Mouse (Mus musculus) mature B cell (primary cell): Measurements from ENCODE around the gene Arpc1b.
"Not testable (repeated sequence)": the region's sequence is repeated elsewhere in the genome, so short reads cannot be mapped to it uniquely, and the experiment has no call there.

Experiments
- in situ Hi-C: fragments of 300-500 bp; cut with MboI; formaldehyde crosslinking; loops from 2 replicates; pipeline ENCODE4 v1.14.3; 2019

The Arpc1b gene

DNA sequence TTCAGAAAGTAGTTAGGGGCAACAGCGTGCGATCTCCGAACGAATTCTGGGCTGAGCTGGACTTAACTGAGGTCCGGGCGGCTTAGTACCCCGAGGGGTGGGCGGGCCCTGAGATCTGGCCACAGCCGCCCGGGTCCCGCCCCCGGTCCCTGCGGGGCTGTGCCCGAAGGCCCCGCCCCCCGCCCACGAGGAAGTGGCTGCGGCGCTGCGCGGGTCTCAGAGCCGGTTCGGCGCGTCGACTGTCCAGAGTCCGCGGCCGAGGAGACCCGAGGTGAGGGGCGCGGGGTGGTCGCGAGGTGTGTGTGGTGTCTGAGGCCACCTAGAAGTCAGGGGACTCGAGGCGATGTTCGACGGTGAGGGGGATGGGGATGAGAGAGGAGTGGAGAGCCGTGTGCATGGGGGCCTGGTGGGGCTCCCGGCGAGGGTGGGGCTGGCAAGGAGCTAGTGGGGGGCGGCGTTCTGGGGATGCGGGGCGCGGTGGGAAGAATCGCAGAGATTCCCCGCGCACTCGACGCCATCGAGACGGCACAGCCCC, at the start of gene Arpc1b:
Gene Arpc1b (plus strand): TSS at position 145 of the 535 bp plus-strand sequence.
- in situ Hi-C loops = no loop called here

DNA sequence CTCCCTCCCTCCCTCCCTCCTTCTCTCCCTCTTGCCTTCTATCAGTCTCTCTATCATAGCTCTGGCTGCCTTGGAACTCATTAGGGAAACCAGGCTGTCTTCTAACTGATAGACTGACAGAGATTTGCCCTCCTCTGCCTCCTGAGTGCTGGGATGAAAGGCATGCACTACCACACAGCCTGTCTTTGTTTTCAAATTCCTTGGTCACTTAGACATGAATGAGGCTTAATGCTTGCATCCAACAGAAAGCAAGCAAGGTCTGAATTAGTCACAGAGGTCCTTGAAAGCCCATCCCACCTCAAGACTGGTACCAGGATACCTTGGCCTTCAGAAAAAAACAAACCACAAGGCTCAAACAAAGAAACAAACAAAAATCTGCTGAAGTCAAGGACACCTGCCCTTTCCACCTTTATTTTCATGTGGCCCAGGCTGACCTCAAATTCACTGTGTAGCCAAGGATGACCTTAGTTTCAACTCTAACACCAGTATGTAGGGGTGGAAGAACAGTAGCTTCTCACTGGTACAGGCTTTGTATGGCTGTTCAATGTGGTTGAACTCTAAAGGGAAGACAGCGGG, 49.2 kb upstream of the Arpc1b start:
- in situ Hi-C loops = no loop called here

DNA sequence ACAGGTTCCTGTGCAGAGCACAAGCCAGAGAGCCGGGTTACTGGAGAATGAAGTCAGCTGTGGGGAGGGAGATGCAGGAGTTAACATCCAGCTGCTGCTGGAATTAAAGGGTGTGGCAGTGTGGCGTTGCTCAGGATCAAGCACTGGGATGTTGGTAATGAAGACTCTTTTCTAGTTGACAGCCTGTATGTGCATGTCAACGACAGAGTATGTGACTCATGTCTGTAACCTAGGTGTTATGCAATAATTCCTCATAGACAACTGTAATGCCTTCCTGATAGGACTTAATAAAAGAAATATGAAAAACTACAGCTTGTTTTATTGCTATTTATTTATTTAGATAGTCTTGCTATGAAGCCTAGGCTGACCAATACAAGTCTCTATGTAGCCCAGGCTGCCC, 45.2 kb upstream of the Arpc1b start:
- in situ Hi-C loops = no loop called here

DNA sequence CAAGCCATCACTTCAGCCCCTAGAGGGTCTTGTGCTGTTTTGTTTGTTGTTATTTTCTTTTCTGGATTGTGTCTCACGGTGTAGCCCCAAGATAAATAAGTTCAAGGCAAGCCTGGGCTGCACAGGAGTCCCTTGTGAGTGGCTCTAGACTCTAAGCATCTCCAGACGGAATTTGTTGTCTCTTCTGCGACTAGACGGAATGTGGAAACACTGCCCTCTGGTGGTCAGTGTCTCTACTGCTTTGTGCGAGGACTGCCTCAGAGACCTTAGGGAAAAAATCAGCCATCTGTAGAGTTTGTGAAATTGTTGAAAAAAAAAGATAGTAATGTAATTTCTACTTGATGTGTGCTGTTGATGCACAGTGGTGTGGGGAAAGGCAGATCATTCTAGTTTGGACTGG, 44.3 kb upstream of the Arpc1b start:
- in situ Hi-C loops = no loop called here

DNA sequence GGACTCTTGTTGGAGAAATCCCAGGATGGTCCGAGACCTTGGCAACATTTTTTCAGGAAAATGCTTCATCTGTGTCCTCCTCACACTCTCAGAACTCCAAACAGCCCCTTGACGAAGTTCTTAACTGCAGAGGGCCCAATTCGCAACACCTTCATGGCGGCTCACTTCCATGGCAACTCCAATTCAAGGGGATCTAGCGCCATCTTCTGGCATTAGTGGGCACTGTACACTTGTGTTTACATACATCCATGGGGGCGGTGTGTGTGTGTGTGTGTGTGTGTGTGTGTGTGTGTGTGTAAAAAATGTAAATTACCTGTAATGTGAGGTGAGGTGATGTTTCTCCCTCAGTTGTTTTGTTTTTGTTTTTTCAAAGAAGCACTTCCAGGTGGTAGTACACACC, 42.7 kb upstream of the Arpc1b start:
- in situ Hi-C loops = no loop called here

DNA sequence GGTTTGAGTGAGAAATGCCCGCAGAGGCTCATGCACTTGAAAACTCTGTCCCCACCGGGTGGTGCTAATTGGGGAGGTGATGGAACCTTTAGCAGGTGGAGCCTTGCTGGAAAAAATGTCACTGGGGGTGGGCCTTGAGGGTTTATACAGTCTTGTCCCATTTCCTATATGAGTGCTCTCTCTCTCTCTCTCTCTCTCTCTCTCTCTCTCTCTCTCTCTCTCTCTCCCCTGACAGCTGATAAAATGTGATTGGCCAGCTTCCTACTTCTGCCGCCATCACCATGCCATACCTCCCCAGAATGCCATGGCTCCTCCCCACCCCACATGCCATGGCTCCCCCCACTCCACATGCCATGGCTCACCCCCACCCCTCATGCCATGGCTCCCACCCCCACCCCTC, 38.9 kb upstream of the Arpc1b start:
- in situ Hi-C loops = no loop called here

DNA sequence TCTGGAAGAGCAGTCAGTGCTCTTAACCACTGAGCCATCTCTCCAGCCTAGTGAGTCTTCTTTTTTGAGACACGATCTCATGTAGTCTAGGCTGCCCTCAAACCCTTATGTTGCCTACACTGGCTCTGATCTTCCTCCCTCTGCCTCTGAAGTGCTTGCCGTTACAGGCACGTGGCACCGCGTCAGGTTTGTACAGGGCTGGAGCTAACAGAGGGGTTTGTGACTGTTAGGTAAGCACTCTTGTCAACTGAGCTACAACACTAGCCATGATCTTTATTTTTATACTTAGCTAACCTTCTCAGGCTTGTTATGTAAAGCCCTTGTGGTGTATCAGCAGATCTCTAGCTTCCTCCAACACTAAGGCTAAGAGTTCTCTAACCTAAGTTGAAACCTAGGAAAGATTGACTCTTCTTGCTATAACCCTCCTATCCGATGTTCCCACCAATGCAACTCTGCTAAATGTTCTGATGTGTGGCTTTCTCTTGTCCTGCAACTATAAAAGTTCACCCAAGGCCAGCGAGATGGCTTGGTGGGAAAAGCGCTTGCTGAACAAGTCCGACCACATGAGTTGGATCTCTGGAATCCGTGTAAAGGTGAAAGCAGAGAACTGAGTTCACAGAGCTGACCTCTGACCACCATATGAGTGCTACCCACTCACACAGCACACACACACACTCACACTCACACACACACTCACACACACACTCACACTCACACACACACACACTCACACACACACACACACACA, 32.0 kb upstream of the Arpc1b start:
- in situ Hi-C loops = no loop called here

DNA sequence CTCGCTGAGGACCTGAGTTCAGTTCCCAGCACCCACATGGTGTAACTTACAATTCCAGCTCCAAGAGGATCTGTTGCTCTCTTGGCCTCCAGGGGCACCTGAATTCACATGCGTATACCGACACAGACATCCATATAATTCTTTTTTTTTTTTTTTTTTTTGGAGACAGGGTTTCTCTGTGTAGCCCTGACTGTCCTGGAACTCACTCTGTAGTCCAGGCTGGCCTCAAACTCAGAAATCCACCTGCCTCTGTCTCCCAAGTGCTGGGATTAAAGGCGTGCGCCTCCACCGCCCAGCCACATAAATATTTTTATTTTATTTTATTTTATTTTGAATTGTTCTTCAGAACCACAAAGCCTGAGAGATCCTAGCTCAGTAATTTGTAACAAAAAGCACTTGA, 30.8 kb upstream of the Arpc1b start:
- in situ Hi-C loops = not testable (repeated sequence)

DNA sequence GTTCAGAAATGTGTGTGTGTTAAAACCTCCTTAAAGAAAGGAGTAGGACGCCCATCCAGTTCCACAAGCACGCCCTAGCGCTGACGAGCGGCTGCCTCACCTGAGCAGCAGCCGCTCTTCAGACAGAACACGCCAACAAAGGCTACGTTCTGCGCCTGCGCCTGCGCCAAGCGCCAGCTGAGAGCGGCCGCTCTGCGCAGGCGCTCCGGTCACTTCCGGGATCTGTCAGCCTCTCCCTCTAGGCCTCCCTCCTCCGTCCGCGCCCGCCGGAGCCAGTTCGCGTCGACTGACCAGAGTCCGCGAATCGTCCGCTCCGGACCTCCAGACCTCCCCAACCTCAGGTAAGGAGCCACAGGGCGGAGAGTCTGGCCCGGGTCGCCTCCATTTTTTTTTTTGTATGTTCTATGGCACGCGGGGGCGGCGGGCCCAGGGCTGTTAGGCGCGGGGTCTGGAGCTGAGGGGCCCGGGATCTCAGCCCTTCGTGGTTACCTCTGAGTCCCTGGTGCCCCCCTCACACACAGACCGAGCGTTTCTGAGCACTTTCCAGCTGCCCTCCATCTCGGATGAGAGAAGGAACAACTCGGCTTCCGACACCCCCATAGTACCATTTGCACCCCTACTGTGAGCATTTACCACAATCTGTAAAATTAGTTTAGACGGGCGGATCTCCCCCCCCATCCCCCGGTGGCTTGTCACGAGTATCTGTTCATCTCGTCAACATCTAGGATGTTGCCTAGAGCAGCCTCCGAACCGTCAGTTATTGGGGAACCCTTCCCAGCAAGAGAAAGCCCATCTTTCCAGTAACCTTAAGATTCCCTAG, 30.2 kb upstream of the Arpc1b start, which contains the start of the genes Arpc1a and Kpna7:
Gene Arpc1a (plus strand): TSS at position 199 of the 820 bp plus-strand sequence.
Gene Kpna7 (minus strand): TSS at position 399 of the 820 bp plus-strand sequence.
- in situ Hi-C loops = no loop called here

DNA sequence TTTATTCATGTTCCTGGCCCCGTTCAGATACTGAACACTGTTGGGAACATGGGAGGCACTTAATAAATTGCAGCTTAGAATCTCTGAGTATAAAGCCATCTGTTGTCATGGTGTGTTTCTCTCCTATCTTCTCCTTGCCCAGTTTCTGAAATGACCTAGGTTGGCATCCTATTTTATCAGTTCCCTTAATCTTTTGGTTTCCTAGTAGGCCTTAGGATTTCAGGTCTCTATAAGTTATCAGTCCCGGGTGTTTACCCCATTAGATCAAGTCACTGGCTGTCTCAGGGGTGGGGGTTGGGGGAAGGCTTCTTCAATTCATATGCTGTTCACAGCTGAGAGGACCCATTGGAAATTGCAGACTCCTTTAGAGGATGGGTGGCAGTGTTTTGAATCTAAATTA, 29.2 kb upstream of the Arpc1b start:
- in situ Hi-C loops = no loop called here

DNA sequence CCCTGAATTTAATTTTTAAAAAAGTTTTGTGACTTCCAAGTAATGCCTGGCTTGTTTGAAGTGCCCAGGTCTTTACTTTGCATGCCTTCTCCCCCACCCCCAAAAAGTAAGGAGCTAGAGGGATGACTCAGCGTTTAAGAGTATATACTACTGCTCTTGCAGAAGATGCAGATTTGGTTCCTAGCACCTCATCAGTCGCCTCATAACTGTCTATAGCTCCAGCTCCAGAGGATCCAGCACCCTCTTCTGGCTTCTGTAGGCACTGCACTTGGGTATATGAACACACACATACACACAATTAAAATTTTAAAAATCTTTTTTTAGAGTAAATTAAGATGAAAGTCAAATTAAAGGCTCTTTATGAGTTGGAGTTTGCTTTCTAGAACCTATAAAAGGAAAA, 25.8 kb upstream of the Arpc1b start:
- in situ Hi-C loops = no loop called here

DNA sequence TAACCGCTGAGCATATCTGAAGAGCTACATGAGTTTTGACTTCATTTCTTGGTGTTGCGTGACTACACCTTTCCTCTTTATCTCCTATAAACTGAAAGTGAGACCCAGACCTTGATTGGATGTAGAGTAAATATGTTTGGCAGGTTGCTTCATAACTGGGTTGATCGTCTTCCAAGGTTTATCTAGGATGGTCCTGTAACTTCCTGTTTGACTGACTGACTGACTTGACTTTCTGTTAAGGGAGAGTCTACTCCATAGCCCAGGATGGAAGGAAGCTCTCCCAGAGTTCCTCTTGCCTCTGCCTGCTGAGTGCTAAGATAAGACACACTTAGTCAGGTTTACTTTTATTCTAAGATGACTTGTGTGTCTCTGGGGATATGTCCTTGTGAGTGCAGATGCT, 24.1 kb upstream of the Arpc1b start:
- in situ Hi-C loops = no loop called here

DNA sequence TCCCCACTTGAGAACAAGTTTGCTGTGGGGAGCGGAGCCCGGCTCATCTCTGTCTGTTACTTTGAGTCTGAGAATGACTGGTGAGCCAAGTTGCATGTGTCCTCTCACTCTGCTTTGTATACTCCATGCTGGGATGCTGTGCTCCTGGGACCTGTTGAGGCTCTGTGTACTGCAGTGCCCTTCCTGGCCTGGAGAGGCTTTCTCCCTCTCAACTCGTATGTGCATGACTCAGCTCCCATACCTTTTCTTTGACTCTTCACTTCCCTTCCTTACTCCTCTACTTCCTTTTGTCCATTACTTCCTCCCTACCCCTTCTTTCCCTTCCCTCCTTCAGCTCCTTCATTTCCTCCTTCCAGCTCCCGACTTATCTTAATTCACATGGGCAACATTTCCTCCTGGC, 17.8 kb upstream of the Arpc1b start:
- in situ Hi-C loops = no loop called here

DNA sequence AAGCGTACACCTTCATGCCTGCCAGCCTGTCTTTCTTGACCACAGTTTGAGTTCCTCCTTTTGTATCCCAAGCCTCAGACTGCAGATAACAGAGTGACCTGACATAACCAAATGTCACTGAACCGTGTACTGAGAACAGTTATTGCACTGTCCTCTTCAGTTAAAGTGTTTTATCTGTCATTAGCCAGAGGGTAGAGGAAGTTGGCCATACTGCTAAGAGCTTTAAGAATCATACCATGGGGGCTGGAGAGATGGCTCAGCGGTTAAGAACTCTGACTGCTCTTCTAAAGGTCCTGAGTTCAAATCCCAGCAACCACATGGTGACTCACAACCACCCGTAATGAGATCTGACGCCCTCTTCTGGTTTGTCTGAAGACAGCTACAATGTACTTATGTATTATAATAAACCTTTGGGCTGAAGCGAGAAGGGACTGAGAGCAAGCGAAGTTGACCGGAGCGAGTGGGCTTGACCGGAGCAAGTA, 15.6 kb upstream of the Arpc1b start:
- in situ Hi-C loops = no loop called here

DNA sequence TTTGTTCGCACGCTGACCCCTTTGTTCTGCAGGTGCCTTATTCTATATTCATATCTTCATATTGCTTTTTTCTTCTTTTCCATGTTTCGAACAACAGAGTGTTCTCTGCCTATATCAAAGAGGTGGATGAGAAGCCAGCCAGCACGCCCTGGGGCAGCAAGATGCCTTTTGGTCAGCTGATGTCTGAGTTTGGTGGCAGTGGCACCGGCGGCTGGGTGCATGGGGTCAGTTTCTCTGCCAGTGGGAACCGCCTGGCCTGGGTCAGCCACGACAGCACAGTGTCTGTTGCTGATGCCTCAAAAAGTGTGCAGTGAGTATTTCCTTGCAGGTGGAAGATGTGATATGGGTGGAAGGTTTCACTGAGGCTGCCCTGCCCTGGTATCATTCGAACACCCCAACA, 13.1 kb upstream of the Arpc1b start:
- in situ Hi-C loops = no loop called here

DNA sequence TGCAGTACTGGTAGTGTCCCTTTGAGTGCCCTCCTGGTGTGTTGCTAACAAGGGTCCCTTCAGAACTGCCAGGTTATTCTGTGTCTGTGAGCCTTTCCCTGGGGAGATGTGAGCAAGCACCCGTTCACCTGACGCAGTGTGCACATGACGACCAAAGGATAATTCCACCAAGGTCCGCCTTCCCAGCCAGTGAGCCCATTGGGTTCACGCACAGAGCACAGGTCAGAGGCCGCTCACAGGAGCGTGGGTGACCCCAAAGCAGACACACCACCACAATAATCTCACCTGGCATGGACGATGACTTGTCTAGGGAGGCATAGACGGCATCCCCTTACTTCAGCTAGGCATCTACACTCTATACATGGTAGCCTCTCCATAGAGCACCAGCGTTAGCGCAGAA, 12.6 kb upstream of the Arpc1b start:
- in situ Hi-C loops = not testable (repeated sequence)

DNA sequence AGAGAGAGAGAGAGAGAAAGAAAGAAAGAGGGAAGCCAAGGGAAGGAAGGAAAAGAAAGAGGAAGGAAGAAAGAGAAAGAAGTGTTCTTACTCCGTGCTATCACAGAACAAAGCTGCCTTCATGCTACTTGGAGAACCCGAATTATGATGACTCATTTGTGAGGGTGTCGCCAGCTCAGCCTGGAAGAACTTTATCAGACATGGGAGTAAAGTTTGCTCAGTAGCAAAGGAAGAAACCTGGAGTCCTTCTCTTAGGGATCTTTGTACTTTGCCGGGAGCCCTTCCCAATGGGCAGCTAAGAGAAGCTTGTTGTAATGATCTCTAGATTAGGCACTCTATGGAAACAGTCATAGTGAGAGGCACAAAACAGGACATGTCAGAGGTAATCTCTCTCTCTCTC, 11.3 kb upstream of the Arpc1b start:
- in situ Hi-C loops = no loop called here

DNA sequence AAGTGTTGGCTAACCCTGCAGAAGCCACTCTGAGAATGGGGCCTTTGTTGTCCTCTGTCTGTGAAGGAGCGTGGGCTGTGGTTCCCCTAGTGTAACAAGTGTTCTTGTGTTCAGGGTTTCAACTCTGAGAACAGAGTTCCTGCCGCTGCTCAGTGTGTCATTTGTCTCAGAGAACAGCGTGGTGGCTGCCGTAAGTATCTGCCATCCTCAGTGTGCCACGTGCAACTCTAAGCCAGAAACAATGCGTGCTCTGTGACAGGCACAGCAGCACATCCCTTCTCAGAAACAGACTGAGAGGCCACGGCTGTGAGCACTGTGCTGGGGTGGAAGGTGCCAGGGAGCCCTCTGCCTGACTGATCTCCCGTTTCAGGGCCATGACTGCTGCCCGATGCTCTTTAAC, 9.7 kb upstream of the Arpc1b start:
- in situ Hi-C loops = no loop called here

DNA sequence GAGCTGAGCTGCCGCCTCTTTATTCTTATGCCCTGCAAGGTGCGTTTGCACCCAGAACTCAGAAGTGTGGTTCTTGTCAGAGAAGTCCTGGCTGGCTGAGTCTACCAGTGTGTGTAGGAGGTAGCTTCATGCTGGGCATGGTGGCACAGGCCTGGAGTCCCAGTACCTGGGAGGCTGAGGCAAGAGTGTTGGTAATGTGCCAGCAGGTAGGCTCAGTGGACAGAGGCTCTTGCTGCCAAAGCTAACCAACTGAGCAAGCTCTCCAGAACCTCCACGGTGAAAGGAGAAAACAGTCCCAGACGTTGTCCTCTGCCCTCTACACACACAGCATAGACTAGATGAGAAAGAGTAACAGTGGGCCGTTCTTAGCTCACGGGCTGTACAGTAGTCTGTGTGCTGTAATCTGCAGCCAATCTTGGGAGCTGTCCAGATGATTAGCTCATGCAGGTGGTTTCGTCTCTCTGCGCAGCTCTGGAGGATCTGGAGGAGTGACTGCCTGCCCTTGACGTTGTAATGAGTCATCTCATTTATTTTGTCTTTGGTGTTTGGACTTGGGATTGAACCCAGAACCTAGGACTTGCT, 8.2 kb upstream of the Arpc1b start:
- in situ Hi-C loops = no loop called here

DNA sequence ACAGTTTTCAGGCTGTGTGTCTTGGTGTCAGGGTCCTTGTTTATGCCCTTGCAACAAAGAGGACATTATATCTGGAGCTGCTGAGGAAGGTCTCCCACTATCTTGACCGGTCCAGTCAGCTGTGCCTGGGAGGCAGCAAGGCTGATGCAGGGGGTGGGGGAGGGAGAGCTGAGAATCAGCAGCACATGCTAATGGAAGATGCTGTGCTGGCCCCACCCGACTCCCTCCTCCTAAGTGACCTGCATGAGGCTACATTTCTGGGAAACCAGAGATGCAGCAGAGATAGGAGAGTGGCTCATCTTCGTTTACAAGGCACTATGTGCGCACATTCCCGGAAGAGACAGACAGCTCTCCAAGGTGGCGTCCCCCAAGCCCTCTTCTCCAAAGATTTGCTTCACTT, 3.6 kb upstream of the Arpc1b start:
- in situ Hi-C loops = no loop called here

DNA sequence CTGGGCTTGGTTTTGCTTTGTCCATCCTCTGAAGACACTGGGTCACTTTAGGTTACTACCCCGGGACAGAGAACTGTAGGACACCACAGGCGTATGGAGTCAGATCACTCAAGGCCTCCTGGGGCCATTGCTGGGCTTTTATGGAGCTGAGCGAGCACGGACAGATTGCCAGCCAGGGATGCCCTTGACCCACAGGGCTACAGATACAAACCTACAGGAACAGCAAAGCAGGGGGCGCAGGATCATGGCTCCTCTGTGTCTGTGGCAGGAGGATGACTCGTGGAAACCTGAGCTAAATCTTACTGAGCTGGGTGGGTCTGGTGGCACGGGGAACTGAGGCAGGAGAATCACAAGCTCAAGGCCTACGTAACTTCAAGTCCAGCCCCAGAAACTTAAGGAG, 1.4 kb upstream of the Arpc1b start:
- in situ Hi-C loops = no loop called here

DNA sequence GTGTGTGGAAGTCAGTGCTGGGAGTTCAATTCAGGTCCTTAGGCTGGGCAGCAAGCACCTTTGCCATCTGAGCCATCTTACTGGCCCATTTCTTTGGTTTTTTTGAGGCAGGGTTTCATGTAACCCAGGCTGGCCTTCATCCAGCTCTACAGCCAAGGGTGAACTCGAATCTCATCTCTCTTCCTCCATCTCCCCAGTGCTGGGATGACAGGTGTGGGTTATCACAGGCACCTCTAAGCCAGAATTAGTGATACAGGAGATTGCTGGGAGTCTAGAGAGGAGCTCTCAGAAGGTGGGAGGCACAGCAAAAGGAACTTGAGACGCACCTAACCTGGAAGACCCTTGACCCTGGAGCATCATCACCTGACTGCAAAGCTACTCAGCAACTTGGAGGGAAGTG, 599 bp upstream of the Arpc1b start:
- in situ Hi-C loops = no loop called here
